Mouse (Mus musculus): ENCODE measurements around the gene Dpp6. TPM values are rescaled to one million over a fixed set of nuclear protein-coding genes. Genes with fewer than 3 reads are reported as not detected.

Gene Dpp6
- polyA plus RNA-seq, 1 experiment from 2014 or later: 86.2 TPM

DNA sequence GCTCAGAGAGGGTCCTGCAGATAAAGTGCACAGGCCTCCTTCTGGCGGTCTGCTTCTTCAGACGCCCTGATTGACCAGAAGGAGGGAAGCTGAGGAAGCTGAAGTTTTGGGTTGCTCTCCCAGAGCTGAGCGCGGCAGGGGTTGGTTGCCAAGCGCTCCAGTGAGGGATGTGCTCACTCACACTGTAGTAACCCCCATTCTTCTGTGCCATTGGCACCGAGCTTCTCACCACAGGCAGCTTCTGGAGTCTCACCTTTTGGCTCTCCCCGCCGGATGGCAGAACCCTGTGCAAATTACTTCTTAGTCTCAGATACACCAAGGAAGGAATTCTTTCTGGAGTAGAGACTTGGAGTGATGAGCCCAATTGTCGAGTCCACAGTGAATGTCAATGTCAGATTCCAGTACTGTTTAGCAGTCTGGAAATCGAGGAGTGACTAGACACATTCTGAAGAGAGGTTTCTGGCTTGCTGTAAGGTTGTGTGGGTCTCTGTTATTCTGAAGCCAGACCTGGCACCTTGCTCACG, 344.2 kb downstream of the Dpp6 start:
- peaks cover 15% of the 10 kb centered on the region for H3K4me1 ChIP-seq (replicated peaks)
- H3K36me3 ChIP-seq: no peaks in the 10 kb centered on the region
- H3K4me2 ChIP-seq: no peak overlapping the region
- 67% methylated on average over 11 of the region's 11 CpGs for WGBS
- no peak overlapping the region for H3K9ac ChIP-seq
- no peak overlapping the region for H3K27ac ChIP-seq (replicated peaks)
- H3K4me3 ChIP-seq: no peak overlapping the region
- H3K27me3 ChIP-seq: no peaks in the 10 kb centered on the region
- no peak for ATAC-seq (ENCODE audit: low FRiP score, low read depth)
- no peaks in the 10 kb centered on the region for H3K9me3 ChIP-seq

DNA sequence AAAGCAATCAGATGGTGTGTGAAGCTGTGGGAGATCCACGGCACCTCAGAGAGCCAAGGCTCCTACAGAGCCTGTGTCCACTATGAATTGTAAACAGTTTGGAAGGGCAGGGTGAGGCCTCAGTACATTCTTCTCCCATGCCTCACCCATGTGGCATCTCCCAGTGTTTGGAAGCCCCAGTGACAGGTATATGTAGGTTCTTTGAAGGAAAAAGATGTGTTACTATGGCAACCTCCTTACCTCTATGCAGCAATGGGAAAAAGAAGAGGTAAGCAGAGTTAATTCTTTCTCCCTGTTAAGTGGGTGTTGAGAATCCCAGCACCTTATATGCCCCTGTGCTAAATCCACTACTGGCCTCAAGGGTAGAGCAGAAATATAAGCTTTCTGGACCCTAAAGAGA, 351.5 kb downstream of the Dpp6 start:
- WGBS: 72% methylated on average over 1 of the region's 1 CpGs
- peak overlapping the region; percentile 45; the same call in 1 of the 2 replicates for H3K27ac ChIP-seq (replicated peaks)
- H3K9ac ChIP-seq: no peak overlapping the region
- H3K4me2 ChIP-seq: no peak overlapping the region
- H3K4me1 ChIP-seq (replicated peaks): peaks cover 6% of the 10 kb centered on the region
- no peak for ATAC-seq (ENCODE audit: low FRiP score, low read depth)
- H3K4me3 ChIP-seq: no peak overlapping the region
- no peaks in the 10 kb centered on the region for H3K9me3 ChIP-seq
- H3K36me3 ChIP-seq: no peaks in the 10 kb centered on the region
- H3K27me3 ChIP-seq: no peaks in the 10 kb centered on the region

DNA sequence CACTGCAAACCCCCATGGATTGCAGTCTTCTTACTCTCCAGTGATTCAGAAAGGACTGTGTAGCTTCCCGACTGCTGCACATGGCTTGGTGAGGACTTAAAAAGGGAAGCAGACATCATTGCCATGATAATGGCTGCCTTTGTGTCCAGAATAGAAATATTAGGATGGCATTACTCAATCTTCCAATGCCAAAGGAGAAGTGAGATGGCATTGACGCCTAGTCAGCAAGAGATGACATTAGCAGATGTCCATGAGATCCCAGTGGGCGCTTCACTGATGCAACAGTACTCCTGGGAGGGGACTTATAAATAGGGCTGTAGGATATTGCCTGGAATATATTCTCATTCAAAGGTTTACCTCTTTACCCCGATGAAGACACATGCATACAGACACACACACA, 368.0 kb downstream of the Dpp6 start:
- WGBS: 91% methylated on average over 4 of the region's 4 CpGs

GRCm38 (mm10) chr5:27191242-27191969, 374.4 kb downstream of the Dpp6 start:
- H3K9ac ChIP-seq: no peak overlapping the region
- H3K4me3 ChIP-seq: no peak overlapping the region
- H3K27me3 ChIP-seq: no peaks in the 10 kb centered on the region
- H3K9me3 ChIP-seq: no peaks in the 10 kb centered on the region
- no peak overlapping the region for H3K4me2 ChIP-seq
- WGBS: 32% methylated on average over 5 of the region's 5 CpGs
- peaks cover 5% of the 10 kb centered on the region; the same call in 1 of the 2 replicates for H3K4me1 ChIP-seq (replicated peaks)
- no peaks in the 10 kb centered on the region for H3K36me3 ChIP-seq
- no peak overlapping the region for H3K27ac ChIP-seq (replicated peaks)
- peak; percentile 65; the same call in 1 of the 2 replicates for ATAC-seq (ENCODE audit: low FRiP score, low read depth)

More for the DNA sequence above, 368.0 kb downstream of the Dpp6 start:
- ATAC-seq (ENCODE audit: low FRiP score, low read depth): no peak
- Histone ChIP-seq H3K4me3 (no peak overlapping the region), H3K27me3 (no peaks in the 10 kb centered on the region), H3K27ac (replicated peaks) (no peak overlapping the region), H3K9ac (no peak overlapping the region), H3K4me1 (replicated peaks) (no peaks in the 10 kb centered on the region), H3K9me3 (no peaks in the 10 kb centered on the region), H3K4me2 (no peak overlapping the region), H3K36me3 (no peaks in the 10 kb centered on the region)

DNA sequence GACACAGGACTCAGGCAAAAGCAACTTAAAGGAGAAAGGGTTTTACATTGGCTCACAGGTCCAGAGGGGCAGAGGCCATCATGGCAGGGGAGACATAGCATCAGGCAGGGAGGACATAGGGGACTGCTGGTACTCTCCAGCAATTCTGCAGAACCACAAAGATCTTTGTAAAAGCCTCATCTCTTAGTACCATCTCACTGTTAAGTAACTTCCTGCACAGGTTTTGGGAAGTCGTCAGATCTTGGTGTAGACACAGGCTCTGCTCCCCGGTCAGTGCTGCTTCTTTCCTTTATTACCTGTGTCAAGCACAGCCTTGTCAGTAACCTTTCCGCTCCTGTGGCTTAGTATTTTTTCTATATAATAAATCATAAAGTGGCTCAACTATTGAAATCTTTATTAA, 377.2 kb downstream of the Dpp6 start:
- Histone ChIP-seq H3K4me2 (no peak overlapping the region), H3K9ac (no peak overlapping the region), H3K27ac (replicated peaks) (no peak overlapping the region), H3K9me3 (no peaks in the 10 kb centered on the region), H3K4me3 (no peak overlapping the region), H3K4me1 (replicated peaks) (peaks cover 5% of the 10 kb centered on the region; the same call in 1 of the 2 replicates), H3K27me3 (no peaks in the 10 kb centered on the region), H3K36me3 (no peaks in the 10 kb centered on the region)
- 95% methylated on average over 3 of the region's 3 CpGs for WGBS
- no peak for ATAC-seq (ENCODE audit: low FRiP score, low read depth)

- Histone ChIP-seq H3K27ac (replicated peaks) (no peak overlapping the region), H3K4me2 (no peak overlapping the region), H3K9me3 (no peaks in the 10 kb centered on the region), H3K9ac (no peak overlapping the region), H3K36me3 (no peaks in the 10 kb centered on the region), H3K27me3 (no peaks in the 10 kb centered on the region), H3K4me1 (replicated peaks) (peaks cover 5% of the 10 kb centered on the region; the same call in 1 of the 2 replicates), H3K4me3 (no peak overlapping the region)
- no peak for ATAC-seq (ENCODE audit: low FRiP score, low read depth)
- 52% methylated on average over 1 of the region's 1 CpGs for WGBS
Observed at GRCm38 (mm10) chr5:27194975-27195374, 378.0 kb downstream of the Dpp6 start.

DNA sequence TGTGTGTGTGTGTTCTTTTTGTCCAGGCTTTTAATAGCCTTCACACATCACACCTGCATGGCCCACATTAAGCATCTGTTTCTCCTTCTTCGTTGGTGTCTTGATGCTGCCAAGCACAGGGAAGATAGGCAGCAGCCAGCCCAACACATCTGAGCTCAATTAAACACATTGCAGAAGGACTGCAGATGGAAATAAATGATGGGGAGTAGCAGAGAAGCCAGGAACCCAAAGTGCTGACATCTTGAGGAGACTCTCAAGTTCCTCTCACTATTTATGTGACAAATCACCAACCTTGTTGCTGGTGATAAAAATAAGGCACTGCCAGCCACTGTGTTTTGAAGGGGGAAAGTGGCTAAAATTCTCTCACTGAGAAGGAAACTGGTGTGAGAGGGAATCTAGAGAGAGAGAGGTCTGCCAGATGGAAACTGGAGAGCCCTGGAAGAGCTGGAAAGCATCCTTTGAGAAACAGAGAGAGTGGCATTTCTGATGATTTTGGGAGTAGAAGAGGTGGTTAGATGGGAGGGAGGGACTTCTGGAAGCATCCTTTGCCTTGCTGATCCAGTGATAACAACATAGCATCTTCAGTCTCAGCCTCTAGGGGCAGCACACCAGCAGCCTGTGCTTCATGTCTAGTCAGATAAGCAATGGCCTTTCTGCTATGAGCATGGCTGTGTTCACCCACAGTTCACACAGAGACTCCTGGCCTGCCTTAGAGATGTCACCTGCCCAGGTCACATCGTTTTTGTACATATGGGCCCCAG, 383.8 kb downstream of the Dpp6 start:
- Histone ChIP-seq H3K9me3 (no peaks in the 10 kb centered on the region), H3K4me3 (no peak overlapping the region), H3K27me3 (no peaks in the 10 kb centered on the region), H3K4me1 (replicated peaks) (no peaks in the 10 kb centered on the region), H3K9ac (no peak overlapping the region), H3K4me2 (no peak overlapping the region), H3K36me3 (no peaks in the 10 kb centered on the region), H3K27ac (replicated peaks) (no peak overlapping the region)
- no peak for ATAC-seq (ENCODE audit: low FRiP score, low read depth)
- WGBS: 53% methylated on average over 2 of the region's 2 CpGs

- H3K9ac ChIP-seq: no peak overlapping the region
- H3K9me3 ChIP-seq: no peaks in the 10 kb centered on the region
- ATAC-seq (ENCODE audit: low FRiP score, low read depth): no peak
- H3K4me3 ChIP-seq: no peak overlapping the region
- H3K36me3 ChIP-seq: no peaks in the 10 kb centered on the region
- H3K27me3 ChIP-seq: no peaks in the 10 kb centered on the region
- no peak overlapping the region for H3K27ac ChIP-seq (replicated peaks)
- no peak overlapping the region for H3K4me2 ChIP-seq
- no peaks in the 10 kb centered on the region for H3K4me1 ChIP-seq (replicated peaks)
Observed at GRCm38 (mm10) chr5:27203131-27203530, 386.1 kb downstream of the Dpp6 start.

- H3K4me1 ChIP-seq (replicated peaks): no peaks in the 10 kb centered on the region
- no peak overlapping the region for H3K27ac ChIP-seq (replicated peaks)
- H3K27me3 ChIP-seq: no peaks in the 10 kb centered on the region
- no peak overlapping the region for H3K4me2 ChIP-seq
- no peak for ATAC-seq (ENCODE audit: low FRiP score, low read depth)
- 71% methylated on average over 3 of the region's 3 CpGs for WGBS
- no peak overlapping the region for H3K4me3 ChIP-seq
- no peaks in the 10 kb centered on the region for H3K36me3 ChIP-seq
- no peak overlapping the region for H3K9ac ChIP-seq
- no peaks in the 10 kb centered on the region for H3K9me3 ChIP-seq
Observed at GRCm38 (mm10) chr5:27204721-27205120, 387.7 kb downstream of the Dpp6 start.

DNA sequence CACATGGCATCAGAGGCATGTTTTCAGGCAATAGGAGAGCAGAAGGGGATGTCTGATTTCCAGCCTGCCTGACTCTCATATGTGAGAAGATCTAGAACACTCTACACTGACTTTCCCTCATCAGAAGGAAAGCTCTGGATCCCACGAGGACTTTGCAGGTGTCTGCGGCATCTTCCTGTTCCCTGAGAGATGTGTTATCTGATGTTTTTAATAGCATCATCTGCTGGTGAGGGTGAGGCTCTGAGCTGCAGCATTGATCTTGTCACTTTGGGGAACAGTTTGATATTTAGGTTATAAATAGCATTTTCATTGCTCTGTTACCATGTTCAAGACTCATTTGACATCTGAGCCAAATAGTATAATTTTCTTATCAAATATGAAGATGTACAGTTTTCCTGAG, 388.8 kb downstream of the Dpp6 start:
- no peak for ATAC-seq (ENCODE audit: low FRiP score, low read depth)
- Histone ChIP-seq H3K36me3 (no peaks in the 10 kb centered on the region), H3K9me3 (no peaks in the 10 kb centered on the region), H3K4me3 (no peak overlapping the region), H3K9ac (no peak overlapping the region), H3K4me1 (replicated peaks) (no peaks in the 10 kb centered on the region), H3K4me2 (no peak overlapping the region), H3K27me3 (no peaks in the 10 kb centered on the region), H3K27ac (replicated peaks) (no peak overlapping the region)
- 77% methylated on average over 2 of the region's 2 CpGs for WGBS

DNA sequence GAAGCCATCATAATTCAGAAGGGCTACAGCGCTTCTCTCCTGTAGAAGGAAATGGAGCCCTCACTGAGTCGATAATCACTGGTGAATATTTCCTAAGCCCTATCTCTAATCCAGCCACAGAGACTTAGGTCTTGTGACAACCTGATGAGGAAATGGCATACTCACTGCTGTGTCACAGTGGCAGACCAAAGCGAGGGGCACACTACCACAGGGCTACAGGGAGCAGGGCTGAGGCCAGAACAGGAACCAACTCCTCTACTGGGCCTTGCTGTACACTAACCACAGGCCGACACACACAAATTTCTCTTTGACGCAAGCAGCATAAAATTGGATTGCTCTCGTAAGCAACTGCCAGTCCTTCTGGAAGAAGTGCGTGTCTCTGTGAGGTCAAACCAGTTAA, 389.2 kb downstream of the Dpp6 start:
- Histone ChIP-seq H3K27ac (replicated peaks) (no peak overlapping the region), H3K9me3 (no peaks in the 10 kb centered on the region), H3K9ac (no peak overlapping the region), H3K4me3 (no peak overlapping the region), H3K36me3 (no peaks in the 10 kb centered on the region), H3K27me3 (no peaks in the 10 kb centered on the region), H3K4me1 (replicated peaks) (no peaks in the 10 kb centered on the region), H3K4me2 (no peak overlapping the region)
- ATAC-seq (ENCODE audit: low FRiP score, low read depth): no peak
- 85% methylated on average over 7 of the region's 7 CpGs for WGBS

DNA sequence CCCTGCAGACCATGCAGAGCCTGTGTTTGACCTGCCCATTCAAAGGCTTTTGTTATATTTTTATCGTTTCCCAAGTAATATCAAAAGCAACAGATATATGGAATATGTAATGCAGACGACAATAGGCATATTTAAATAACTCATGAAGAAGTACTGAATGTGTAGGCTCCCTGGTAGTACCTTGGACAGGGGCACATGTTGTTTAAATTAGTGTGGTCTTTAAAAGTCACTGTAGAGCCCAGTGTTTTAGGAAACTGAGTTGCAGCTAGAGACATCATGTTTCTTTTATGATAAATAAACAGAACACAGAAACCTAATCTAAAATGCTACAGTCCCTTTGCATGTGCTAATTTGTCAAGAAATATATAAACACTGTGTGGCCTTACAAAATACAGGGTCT, 403.1 kb downstream of the Dpp6 start:
- H3K27ac ChIP-seq (replicated peaks): no peak overlapping the region
- ATAC-seq (ENCODE audit: low FRiP score, low read depth): no peak
- H3K9me3 ChIP-seq: no peaks in the 10 kb centered on the region
- H3K9ac ChIP-seq: no peak overlapping the region
- WGBS: 85% methylated on average over 2 of the region's 2 CpGs
- no peaks in the 10 kb centered on the region for H3K4me1 ChIP-seq (replicated peaks)
- no peaks in the 10 kb centered on the region for H3K36me3 ChIP-seq
- H3K4me3 ChIP-seq: no peak overlapping the region
- H3K27me3 ChIP-seq: no peaks in the 10 kb centered on the region
- H3K4me2 ChIP-seq: no peak overlapping the region

Measured in hindbrain, embryonic 15.5 days (tissue).